Mouse (Mus musculus) gastrocnemius, adult 8-10 months (tissue): ENCODE data around the gene Magi1. TPM values are rescaled to one million over a fixed set of nuclear protein-coding genes. Genes with fewer than 3 reads are reported as not detected.
A peak's percentile ranks its signal among the peaks of the same experiment; 100 is the strongest.

Experiments
- DNase-seq, 2 experiments: peaks; one replicate each; pipeline ENCODE4 v3.0.0; 2022; ENCODE audit warnings: low spot score in 2 of 2
- total RNA-seq, 4 experiments: library from RNA; stranded (reverse); gene quantifications; 2 replicates each; pipeline ENCODE4 v1.2.4; 2022

Gene Magi1
- total RNA-seq, 4 experiments from 2014 or later: 1.7 to 5.1 (median 2.0) TPM

DNA sequence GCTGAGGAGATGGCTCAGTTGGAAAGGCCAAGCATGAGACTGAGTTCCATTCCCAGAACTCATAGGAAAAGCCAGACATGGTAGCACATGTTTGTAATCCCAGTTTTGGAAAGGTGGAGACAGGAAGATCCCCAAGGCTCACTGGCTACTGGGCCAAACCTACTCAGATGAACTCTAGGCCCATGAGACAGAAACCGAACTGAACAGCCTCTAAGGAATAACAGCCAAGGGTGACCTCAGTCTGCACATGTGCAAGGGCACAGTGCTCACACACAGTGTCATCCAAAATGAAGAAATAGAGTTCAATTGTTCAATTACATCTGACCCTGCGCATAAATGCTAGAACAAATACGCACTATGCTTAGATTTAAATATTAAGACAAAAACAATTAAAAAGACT lies 547.6 kb downstream of the Magi1 start:
- peak; percentile 9 to 14 for DNase-seq

DNA sequence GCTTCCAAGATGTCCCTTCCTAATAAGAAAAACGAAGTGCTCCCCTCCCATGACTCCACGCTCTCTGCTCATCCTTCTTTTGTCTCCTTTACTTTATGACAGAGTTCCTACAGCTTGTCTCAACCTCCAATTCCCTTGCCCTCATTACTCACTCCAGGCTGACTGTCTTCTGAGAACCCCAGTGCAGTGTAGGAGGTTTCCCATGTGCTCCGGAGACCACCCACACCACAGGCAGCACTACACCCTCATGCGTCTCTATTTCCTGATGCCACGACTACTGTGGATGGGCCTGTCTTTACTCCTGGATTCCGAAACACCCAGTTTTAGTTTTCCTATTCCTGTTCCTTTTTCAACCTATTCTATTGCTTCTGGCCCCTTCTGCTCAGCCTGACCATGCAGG lies 549.9 kb downstream of the Magi1 start:
- DNase-seq: no peak

DNA sequence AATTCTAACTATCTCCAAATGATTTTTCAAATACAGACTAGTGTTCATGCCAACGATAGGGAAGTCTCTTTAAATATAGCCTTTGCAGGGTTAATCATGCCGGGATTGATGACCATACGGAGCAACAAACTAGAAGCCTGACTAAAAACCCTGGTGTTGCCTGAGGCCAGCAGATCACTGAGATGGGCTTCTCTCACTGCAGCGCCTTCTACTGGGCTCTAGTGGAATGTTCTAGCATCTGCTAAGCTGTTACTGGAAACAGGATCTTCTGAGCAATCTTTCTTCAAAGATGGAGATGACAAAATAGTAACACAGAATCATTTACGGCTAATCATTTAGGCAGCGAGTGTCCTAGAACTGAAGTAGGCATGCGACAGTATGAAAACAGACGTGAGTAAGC lies 554.0 kb downstream of the Magi1 start:
- no peak for DNase-seq

DNA sequence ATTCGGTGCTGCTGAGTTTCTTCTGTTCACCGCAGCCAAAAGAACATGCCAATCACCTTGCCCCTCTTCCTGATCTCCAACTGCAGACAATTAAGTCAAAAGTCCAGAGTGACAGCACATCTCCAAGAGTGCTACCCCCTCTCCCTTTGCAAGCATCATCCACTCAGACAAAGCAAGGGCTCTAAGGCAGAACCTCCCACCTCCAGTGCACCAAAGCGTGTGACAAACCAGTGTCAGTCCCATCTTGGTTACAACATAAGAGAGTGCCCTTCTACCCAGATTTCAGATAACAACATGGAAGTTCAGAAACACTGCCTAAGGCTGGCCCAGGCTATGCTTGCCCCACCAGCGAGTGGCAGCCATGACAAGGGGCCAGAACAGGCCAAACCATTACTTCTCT lies 554.9 kb downstream of the Magi1 start:
- DNase-seq: no peak

DNA sequence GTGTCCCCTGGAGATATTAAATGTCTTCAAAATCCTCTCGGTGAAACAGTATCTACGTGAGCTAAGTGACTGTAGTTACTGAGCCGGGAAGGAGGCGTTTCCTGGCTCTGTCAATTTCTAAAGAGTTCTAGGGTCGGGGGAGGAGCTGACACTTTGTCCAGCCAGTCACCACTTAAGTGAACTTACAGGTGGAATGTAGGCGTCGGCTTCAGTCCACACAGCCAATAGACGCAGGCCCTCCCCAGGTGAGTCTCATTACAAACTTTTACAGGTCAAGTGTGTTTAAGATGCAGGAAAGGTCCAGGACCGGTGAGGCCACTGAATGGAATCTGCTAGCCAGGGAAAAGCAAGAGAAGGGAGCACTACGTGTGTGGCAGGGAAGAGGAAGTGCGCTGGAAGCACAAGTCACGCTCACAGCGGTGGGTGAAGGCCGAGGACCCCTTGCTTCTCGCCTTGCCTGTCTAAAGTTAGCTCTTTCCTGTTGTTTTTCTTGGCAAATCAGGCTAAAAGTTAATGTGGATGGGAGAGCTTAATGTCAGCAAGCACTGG lies 556.0 kb downstream of the Magi1 start:
- DNase-seq: no peak

DNA sequence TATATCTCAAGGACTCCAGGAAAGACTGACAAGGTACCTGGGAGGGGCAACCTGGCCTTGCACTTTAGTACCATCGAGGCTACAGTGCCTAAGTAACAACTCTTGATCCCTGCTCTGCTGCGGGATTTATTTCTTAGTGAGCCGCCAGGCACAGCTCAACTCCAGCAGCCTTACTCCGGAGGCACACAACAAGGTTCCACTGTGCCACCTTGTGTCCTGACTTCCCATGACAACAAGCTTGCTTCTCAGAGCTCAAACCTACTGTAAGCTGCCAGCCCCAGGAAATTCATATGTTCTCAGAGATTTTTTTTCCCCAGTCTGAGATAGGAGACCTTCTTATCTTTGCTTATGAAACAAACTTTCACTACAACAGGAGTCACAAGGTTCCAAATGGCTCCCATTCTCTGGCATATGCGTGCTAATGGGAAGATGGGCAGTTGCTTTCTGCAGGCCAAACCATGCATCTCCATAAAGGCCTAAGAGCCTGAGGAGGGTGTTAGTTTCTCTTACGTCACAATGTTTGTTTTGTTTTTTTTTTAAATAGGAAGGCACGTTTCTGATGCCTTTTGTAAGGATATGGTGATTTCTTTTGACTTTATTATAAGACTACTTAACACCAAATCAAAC lies 556.8 kb downstream of the Magi1 start:
- no peak for DNase-seq

DNA sequence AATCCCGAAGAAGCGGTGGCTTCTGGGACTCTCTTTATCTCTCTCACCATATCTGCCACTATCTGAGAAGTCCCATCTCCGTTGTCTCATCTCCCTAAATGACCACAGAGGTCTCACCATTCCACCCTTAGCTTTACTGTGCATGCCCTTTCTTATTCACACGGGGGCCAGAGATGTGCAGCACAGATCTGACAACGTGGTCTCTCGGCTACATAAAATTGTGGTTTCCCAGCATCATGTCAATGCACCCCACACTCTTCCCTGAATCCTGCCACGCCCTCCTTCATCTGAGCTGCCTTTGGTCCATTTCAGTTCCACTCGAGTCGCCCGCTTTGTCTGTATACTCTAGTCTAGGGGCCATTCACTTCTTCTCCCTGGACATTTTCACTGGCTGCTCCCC lies 557.6 kb downstream of the Magi1 start:
- no peak for DNase-seq

DNA sequence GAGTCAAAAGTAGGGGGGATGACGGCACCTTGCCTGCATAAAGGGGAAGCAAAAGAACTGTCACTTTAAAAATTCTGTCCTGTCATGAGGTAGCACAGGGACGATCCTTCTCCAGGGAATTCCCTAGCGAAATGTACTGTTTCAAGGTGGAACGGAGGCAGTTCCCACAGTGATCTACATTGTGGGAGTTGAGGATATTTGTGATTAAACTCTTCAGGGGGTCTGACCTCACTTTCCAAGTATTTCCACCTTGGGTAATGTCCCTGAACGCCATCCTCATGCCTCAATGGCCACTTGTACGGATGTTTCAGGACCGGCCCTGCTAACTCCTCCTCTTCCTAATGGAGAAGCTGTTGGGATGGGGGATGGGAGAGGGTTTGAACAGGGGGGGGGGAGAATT lies 559.0 kb downstream of the Magi1 start:
- no peak for DNase-seq

DNA sequence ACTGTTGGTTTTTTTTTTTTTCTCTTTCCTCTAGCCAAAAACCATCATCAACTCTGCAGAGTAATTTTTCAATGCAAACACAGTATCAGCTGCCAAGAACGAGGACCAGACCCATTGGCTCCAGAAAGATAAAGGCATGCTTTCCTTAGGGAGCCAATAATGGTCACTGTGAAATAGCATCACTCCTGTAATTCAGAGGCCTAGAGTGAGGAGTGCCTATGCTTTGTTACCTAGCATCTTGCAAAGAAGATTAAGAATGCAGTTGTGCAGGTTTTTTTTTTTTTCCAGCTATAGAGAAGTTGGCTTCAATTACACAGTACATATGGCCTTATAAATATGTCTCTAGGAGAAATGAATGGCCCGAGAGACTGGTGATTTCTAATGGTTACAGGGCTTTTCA lies 560.5 kb downstream of the Magi1 start:
- DNase-seq: no peak

DNA sequence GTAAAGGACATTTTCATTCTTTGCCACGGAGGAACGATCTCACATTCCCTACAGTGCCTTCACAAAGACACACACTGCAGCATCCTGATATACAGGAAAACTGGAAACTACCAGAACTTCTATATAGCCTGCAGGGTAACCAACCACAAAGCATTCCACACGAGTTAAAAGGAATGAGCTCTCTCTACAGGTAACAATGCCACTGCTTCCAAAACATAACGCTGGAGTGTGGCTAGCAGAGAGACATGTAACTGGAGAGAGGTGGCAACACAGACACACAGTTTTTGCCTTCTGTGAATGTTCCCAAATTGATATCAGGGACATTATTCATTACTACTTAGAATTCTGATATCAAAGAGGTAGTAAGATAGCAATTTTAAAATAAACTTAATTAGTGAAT lies 564.2 kb downstream of the Magi1 start:
- no peak for DNase-seq

DNA sequence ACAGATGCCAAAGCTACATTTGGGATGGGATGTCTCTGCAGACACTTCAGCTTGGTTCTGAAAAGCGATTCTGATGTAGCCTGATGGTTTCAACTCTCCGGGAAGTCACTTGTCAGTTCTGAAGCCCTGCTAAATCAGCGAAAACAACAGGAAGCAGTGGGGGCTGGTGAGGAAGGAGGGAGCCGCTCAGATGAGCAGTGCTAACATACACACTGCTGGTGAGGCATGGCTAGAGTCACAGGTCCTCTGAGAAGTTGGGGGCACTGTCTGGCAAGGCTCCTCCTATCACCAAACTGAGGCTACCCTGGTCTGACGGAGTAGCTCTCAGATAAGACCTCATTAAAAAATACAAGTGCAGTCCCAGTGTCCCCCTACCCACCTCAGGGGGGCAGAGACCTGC lies 565.3 kb downstream of the Magi1 start:
- no peak for DNase-seq

DNA sequence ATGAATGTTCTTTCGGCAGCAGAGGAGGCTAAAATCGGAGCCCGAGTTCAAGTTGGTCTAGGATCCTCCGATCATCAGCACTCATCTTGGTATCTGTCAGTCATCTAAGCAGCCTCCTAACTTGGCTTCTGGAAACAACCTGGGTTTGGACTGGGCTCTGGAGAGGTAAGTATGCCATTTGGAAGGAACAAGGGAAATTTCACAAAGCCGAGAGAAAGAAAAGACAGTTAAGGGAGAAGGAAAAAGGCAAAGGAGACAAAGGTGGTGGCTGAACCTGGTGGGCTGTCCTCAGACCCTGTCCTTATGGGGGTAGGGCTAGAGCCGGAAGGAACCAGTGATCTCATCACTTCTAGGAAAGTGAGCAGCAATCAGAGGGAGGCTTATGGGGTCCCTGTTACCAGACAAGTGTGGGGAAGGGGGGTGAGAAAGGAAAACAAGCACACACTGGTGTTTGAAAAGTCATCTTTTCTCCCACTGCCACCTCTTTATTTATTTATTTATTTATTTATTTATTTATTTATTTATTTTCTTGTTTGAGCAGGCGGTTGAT lies 565.8 kb downstream of the Magi1 start:
- no peak for DNase-seq

DNA sequence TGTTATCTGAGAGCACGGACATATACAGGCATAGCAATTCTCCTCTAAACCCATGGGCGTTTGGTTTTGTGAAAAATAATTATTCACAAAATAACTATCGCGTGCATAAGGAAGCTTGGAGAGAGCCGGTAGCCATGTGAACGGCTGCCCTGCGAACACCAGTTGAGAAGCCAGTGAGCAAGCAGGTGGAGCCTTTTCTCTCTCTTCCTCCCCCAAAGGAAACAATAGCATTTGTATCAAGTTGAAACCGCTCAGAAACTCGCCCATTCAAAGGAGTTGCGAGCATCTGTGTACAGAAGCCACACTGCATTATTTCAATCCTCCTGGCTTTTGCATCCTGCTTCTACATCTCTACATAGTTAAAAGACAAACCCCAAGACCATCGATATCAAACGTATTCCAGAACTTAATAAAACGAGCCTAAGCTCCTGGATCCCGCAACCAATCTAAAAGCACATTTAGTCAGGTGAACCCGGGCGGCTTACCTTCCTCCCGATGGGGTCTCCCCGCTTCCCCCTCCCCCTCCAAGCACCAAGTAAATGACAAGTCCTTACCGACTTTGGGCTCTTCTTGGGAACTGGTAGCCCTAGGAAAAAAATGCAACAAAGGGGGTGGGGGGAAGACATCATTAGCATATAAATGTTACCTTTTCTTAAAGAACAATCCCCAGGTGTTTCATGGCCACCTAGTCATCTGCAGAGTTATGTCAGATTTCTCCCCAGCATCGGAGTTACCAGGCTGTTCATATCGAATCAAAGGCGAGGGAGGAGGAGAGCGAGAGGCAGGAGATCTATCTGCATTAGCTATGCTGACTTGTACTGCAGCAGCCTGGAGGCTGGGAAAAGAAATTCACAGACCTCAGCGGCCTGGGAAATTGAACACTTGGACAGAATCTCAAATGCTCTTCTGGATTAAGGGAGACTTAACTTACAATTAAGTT lies 566.8 kb downstream of the Magi1 start:
- DNase-seq: no peak

DNA sequence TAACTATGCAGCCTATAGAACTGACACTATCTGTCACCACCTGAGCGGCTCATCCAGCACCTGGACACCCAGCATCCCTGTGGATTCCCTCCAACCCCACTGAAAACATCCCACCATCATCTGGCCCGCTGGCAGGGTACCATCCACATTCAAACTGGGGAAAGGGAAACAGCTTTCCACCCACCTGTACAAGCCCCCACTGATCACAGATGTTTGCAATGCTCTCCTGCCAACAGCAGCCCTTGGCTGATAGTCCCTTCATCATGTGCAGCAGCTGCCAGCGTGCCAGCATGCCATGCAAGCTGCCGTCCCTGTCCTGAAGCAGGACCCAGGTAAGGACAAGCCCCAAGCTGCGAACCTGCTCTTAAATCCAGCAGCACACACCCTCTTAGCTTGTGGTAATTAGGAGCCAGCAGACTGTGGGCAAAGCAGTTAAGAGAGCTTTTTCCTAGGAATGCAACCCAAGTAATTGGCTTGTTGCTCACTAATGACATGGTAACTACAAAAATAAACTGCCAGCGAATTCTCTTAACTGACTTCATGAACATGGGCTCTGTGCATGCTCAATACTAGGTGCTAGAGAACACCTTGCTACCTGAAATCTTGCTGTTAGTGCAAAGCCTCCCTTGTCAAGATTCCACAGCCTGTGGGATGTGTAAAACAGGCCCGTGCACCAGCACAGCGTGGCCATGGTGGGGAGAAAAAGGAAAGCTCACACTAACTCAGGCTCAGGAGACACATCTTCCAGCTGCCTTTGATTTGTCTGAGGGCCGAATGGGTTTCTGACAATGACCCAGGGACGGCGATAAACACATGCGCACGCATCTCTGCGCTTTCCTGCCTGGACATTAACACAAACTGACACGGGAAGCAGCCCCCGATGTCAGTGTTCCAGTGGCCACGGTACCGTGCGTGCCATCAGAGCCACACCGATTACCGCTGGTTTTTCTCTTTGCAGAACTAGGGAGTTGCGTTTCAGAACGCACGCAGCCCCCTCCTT lies 568.2 kb downstream of the Magi1 start:
- DNase-seq: no peak

DNA sequence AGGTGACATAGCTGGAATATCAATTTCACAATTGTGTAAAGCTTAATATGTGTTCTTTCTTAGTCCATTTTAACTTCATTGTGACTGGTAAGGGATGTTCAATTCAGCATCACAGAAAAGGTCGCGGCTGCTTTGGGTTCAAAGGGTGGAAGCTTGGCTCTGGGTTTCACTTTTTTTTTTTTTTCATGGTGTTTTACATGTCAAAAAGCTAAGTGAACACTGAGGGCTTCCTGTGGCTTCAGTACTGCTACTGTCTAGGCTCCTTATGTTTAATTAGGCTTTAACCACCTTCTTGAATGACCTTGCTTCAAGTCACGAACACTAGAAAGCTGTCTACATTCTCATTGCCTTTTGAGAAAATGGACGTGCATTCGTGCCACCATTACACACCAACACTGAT lies 579.4 kb downstream of the Magi1 start:
- no peak for DNase-seq

DNA sequence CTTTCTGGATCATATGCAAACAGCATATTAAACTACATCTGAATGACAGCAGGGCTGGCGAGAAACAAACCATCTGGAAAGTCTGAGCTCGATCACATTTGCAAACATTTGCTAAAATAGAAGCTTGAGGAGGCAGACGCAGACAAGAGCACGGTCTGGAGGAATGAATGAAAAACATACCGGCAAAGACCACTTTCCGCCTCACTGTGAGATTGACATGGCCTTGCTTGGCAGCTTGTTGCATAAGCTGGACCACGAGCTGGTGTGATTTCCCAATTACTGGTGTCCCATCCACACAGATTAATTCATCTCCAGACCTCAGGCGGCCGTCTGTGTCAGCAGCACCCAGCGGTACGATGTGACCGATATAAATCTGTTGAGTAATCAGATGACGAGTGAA lies 584.3 kb downstream of the Magi1 start:
- no peak for DNase-seq

DNA sequence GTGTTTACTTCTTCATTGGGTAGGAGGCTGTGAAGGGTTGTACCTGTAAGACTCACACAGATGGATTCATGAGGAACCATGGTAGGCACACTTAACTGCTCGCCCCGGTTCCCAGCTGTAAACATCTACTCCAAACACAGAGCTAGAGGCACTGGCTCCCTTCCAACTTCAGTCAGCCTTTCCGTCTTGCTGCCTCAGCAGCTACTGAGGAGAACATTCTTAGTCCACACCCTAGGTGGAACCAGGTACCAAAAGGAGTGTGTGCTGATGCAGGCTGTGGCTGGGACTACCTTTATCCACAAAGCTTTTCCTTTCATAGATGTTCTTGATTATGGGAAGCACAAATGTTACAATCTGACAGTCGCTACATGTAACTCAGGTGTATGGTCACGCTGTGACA lies 585.8 kb downstream of the Magi1 start:
- no peak for DNase-seq

DNA sequence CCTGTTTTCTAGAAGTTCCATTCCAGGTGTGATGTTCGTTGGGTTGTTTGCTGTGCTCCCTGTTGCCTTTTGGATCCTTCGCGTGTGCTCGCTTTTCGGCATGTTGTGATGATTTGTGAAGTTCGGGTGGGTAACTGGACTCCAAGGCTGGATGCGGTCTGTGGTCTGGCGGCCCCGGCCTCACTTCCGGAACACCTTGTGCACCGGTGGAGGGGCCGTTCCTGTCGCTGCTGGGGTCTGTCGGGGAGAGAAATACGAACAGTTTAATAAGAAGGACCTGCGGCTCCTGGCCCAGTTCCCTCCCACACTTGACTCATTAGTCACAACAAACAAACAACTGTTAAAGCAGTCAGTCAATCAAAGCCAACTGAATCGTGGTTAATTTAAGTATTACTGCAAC lies 605.0 kb downstream of the Magi1 start:
- no peak for DNase-seq

DNA sequence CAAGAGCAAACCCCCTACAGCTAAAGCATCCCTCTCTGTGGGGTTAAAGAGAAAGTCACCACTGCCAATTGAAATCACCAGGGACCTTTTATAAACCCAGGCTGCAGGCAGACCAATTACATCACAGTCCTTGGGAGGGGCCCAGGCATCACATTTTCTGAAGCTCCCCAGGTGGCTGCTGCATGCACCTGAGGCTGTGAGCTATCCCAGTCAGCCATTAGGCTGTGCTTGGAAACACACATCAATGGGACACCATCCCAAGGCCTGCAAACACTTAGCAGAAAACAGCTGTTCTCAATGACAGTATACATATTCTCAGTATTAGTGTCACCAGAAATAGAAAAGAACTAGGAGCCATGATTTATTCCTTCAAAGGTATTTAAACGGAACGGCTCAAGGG lies 617.0 kb downstream of the Magi1 start:
- no peak for DNase-seq

DNA sequence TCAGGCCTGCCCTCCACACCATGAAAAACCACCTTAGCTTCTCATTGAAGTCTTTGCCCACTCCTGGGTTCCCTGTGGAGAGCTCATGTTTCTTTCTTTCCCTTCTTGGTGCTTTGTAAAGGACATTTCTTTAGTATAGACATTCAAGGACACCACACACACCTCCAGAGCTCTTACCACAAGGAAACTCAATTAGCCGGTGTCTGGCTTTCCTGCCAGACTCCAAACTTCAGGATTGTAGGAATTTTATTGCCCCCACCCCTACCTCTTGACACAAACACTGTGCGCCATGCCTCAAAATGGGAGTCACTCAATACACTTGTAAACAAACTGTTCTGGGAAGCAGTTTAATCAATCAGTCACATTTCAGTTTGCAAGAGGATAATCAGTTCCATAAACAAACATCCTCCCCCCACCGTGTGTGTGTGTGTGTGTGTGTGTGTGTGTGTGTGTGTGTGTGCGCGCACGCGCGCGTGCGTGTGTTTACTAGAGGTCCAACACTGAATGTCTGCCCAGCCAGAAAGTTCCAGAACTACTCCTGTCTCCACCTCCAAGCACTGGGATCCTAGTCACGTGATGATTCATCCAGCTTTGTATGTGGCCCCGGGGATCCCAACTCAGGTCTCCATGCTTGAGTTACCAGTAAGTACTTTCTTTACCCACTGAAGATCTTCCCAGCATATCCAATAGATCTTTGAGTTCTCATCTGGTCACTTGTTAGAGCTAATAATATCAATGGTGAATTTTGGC lies 618.5 kb downstream of the Magi1 start:
- no peak for DNase-seq
